Mouse (Mus musculus) liver, adult 2 months (tissue): ENCODE data around the gene Mtif2.

Experiments used
- CTCF ChIP-seq: fragments of 200-500 bp; IDR thresholded peaks from 2 replicates; pipeline ENCODE4 v1.5.1; 2011; ENCODE audit warnings: low read depth, low read length, control low read depth
- POLR2A ChIP-seq: fragments of 200-500 bp; IDR thresholded peaks from 2 replicates; pipeline ENCODE4 v1.6.1; 2011; ENCODE audit warnings: low read length, control low read depth; ENCODE audit not compliant: insufficient read depth; ENCODE audit errors: extremely low read depth

DNA sequence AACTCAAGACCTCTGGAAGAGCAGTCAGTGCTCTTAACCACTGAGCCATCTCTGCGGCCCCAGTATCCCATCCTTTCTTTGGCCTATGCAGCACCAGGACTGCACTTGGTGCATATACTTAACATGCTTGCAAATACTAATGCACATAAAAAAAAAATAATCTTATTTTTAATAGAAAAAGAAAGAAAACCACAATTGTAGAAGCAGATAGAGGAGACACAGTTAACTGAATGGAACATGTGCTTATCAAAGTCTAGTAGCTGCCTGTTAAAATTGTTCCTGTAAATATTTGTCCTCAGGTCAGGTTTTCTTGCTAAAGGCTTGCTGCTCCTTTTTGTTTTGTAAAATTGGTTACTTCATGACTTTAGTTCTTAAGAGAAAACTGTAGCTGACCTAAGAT, 12.0 kb downstream of the Mtif2 start:
- TF ChIP-seq CTCF: no peak
- no peak for TF ChIP-seq POLR2A
